Mouse (Mus musculus): ENCODE results near the gene Spaca4. TPM values are rescaled to one million over a fixed set of nuclear protein-coding genes. Genes with fewer than 3 reads are reported as not detected.
A peak's percentile ranks its signal among the peaks of the same experiment; 100 is the strongest.

Gene Spaca4
- polyA plus RNA-seq, 2 experiments: not detected

- Histone ChIP-seq H3K9ac (replicated peaks) (no peak within 1 kb of the TSS), H3K27ac (no peak within 1 kb of the TSS), H3K4me2 (ENCODE audit: low read depth) (peak within 1 kb of the TSS; percentile 36), H3K36me3 (replicated peaks; ENCODE audit: control insufficient read depth, insufficient read depth, low read depth) (no peaks in the 10 kb centered on the region), H3K9me3 (ENCODE audit: control insufficient read depth, low read length) (no peaks in the 10 kb centered on the region), H3K4me1 (replicated peaks; ENCODE audit: control insufficient read depth in 2 of 2, insufficient read depth in 2 of 2, low read length in 1 of 2) (peaks cover 8 to 10% of the 10 kb centered on the region in 2 experiments), H3K4me3 (ENCODE audit: insufficient read depth in 1 of 2, low read depth in 2 of 2, low read length in 2 of 2) (no peak within 1 kb of the TSS; a peak in 1 of 4 replicates), H3K27me3 (ENCODE audit: control insufficient read depth, insufficient read depth, low read length) (peaks cover 31% of the 10 kb centered on the region)
- TF ChIP-seq CTCF (IDR thresholded peaks at IDR 0.05; ENCODE audit: low read depth) (no peak), EP300 (IDR thresholded peaks at IDR 0.05; ENCODE audit: low read depth) (no peak)
- WGBS (ENCODE audit: insufficient replicate concordance): 5% methylated on average over 35 of the region's 36 CpGs
- no peak for ATAC-seq (ENCODE audit: insufficient read depth)
- no peak for DNase-seq (ENCODE audit: low read depth in 3 of 3, low spot score in 3 of 3)
These were observed 26.0 kb downstream of the Spaca4 start, which contains the start of gene Car11 for GRCm38 (mm10) chr7:45699523-45700141. Gene Car11 (plus strand): TSS chr7:45699843.

- Histone ChIP-seq H3K27ac (no peak overlapping the region), H3K9ac (replicated peaks) (no peak overlapping the region), H3K4me1 (replicated peaks; ENCODE audit: control insufficient read depth in 2 of 2, insufficient read depth in 2 of 2, low read length in 1 of 2) (no peaks in the 10 kb centered on the region), H3K9me3 (ENCODE audit: control insufficient read depth, low read length) (no peaks in the 10 kb centered on the region), H3K4me3 (ENCODE audit: insufficient read depth in 1 of 2, low read depth in 2 of 2, low read length in 2 of 2) (no peak overlapping the region), H3K36me3 (replicated peaks; ENCODE audit: control insufficient read depth, insufficient read depth, low read depth) (no peaks in the 10 kb centered on the region), H3K27me3 (ENCODE audit: control insufficient read depth, insufficient read depth, low read length) (peaks cover 31% of the 10 kb centered on the region), H3K4me2 (ENCODE audit: low read depth) (no peak overlapping the region)
- TF ChIP-seq EP300 (IDR thresholded peaks at IDR 0.05; ENCODE audit: low read depth): no peak
- no peak for TF ChIP-seq CTCF (IDR thresholded peaks at IDR 0.05; ENCODE audit: low read depth)
- WGBS (ENCODE audit: insufficient replicate concordance): 60% methylated on average over 7 of the region's 7 CpGs
- DNase-seq (ENCODE audit: low read depth in 3 of 3, low spot score in 3 of 3): no peak
- no peak for ATAC-seq (ENCODE audit: insufficient read depth)
These were observed 27.7 kb downstream of the Spaca4 start for GRCm38 (mm10) chr7:45697894-45698293.

- 22% methylated on average over 6 of the region's 6 CpGs for WGBS (ENCODE audit: insufficient replicate concordance)
- H3K36me3 ChIP-seq (replicated peaks; ENCODE audit: control insufficient read depth, insufficient read depth, low read depth): no peaks in the 10 kb centered on the region
- no peaks in the 10 kb centered on the region for H3K4me1 ChIP-seq (replicated peaks; ENCODE audit: control insufficient read depth in 2 of 2, insufficient read depth in 2 of 2, low read length in 1 of 2)
- H3K4me2 ChIP-seq (ENCODE audit: low read depth): no peak overlapping the region
- peaks cover 17% of the 10 kb centered on the region for H3K27me3 ChIP-seq (ENCODE audit: control insufficient read depth, insufficient read depth, low read length)
- TF ChIP-seq CTCF (IDR thresholded peaks at IDR 0.05; ENCODE audit: low read depth) (no peak), EP300 (IDR thresholded peaks at IDR 0.05; ENCODE audit: low read depth) (no peak)
- no peak overlapping the region for H3K4me3 ChIP-seq (ENCODE audit: insufficient read depth in 1 of 2, low read depth in 2 of 2, low read length in 2 of 2)
- no peaks in the 10 kb centered on the region for H3K9me3 ChIP-seq (ENCODE audit: control insufficient read depth, low read length)
- no peak for ATAC-seq (ENCODE audit: insufficient read depth)
- no peak for DNase-seq (ENCODE audit: low read depth in 3 of 3, low spot score in 3 of 3)
- H3K9ac ChIP-seq (replicated peaks): no peak overlapping the region
- H3K27ac ChIP-seq: no peak overlapping the region
These were observed 30.5 kb downstream of the Spaca4 start for GRCm38 (mm10) chr7:45695098-45695497.

DNA sequence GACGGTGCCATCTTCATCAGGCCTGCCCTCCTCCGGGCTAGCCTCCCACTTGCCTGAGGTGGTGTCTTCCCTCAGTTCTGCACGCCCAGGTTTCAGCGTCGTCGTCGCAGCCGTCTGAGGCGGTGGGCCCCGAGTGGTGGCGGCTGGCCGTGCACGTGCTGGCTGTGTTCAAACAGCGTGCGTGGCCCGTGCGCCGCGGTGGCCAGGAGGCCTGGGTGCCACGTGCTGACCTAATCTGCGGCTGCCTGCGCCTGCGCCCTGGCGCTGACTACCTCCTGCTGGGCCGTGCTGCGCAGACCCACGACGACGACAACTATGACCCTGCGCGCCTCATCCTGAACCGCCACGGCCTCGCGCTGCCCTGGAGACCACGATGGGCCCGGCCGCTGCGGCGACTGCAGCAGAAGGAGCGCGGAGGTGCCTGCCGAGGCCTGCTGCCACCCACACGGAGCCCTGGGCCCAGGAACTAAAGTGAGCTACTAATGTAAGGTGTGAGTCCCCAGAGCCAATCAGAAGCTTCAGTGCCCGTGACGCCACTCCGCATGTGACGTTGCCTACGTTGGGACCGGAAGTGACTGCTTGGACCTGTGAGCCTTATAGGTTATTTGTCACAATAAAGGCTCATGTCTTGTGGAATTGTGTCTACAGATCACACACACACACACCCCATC, 31.6 kb downstream of the Spaca4 start, which contains the start of gene Sec1:
TSS of gene Sec1 (minus strand) at position 482 of the 671 bp plus-strand sequence.
- WGBS (ENCODE audit: insufficient replicate concordance): 84% methylated on average over 50 of the region's 50 CpGs
- H3K4me3 ChIP-seq (ENCODE audit: insufficient read depth in 1 of 2, low read depth in 2 of 2, low read length in 2 of 2): no peak within 1 kb of the TSS
- no peak within 1 kb of the TSS for H3K27ac ChIP-seq
- no peak for TF ChIP-seq EP300 (IDR thresholded peaks at IDR 0.05; ENCODE audit: low read depth)
- TF ChIP-seq CTCF (IDR thresholded peaks at IDR 0.05; ENCODE audit: low read depth): no peak
- DNase-seq (ENCODE audit: low read depth in 3 of 3, low spot score in 3 of 3): no peak
- H3K36me3 ChIP-seq (replicated peaks; ENCODE audit: control insufficient read depth, insufficient read depth, low read depth): no peaks in the 10 kb centered on the region
- H3K4me1 ChIP-seq (replicated peaks; ENCODE audit: control insufficient read depth in 2 of 2, insufficient read depth in 2 of 2, low read length in 1 of 2): no peaks in the 10 kb centered on the region
- peaks cover 7% of the 10 kb centered on the region for H3K27me3 ChIP-seq (ENCODE audit: control insufficient read depth, insufficient read depth, low read length)
- no peaks in the 10 kb centered on the region for H3K9me3 ChIP-seq (ENCODE audit: control insufficient read depth, low read length)
- no peak within 1 kb of the TSS for H3K4me2 ChIP-seq (ENCODE audit: low read depth)
- H3K9ac ChIP-seq (replicated peaks): no peak within 1 kb of the TSS
- ATAC-seq (ENCODE audit: insufficient read depth): no peak

DNA sequence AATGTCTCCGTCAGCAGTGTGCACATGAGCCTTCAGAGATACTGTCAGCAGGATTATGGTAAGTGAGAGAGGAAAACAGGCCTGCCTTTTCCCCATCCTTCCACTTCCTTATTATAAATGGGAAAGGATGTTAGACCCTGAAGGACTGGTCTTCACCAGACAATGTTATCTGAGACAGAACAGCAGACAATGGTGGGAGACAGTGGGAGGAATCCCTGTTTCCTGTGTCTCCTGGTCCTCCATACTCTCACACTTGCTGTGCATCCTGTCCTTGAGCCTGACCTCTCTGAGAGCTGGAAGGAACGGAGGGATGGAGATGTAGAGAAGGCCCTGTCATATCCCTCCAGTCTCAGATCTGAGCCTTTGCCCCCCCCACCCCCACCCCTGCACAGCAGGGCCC, 33.2 kb downstream of the Spaca4 start:
- TF ChIP-seq EP300 (IDR thresholded peaks at IDR 0.05; ENCODE audit: low read depth) (no peak), CTCF (IDR thresholded peaks at IDR 0.05; ENCODE audit: low read depth) (no peak)
- no peak for DNase-seq (ENCODE audit: low read depth in 3 of 3, low spot score in 3 of 3)
- Histone ChIP-seq H3K9me3 (ENCODE audit: control insufficient read depth, low read length) (no peaks in the 10 kb centered on the region), H3K27ac (no peak overlapping the region), H3K4me1 (replicated peaks; ENCODE audit: control insufficient read depth in 2 of 2, insufficient read depth in 2 of 2, low read length in 1 of 2) (no peaks in the 10 kb centered on the region), H3K9ac (replicated peaks) (no peak overlapping the region), H3K4me3 (ENCODE audit: insufficient read depth in 1 of 2, low read depth in 2 of 2, low read length in 2 of 2) (no peak overlapping the region), H3K4me2 (ENCODE audit: low read depth) (no peak overlapping the region), H3K27me3 (ENCODE audit: control insufficient read depth, insufficient read depth, low read length) (no peaks in the 10 kb centered on the region), H3K36me3 (replicated peaks; ENCODE audit: control insufficient read depth, insufficient read depth, low read depth) (no peaks in the 10 kb centered on the region)
- peak; percentile 33; the same call in 1 of the 2 replicates for ATAC-seq (ENCODE audit: insufficient read depth)
- WGBS (ENCODE audit: insufficient replicate concordance): 58% methylated on average over 2 of the region's 2 CpGs
